Mouse (Mus musculus) thymus, adult 2 months (tissue): Measurements from ENCODE around the gene Rrp15. TPM values are rescaled to one million over a fixed set of nuclear protein-coding genes. Genes with fewer than 3 reads are reported as not detected.

Experiments used
- DNase-seq: peaks from one replicate; pipeline ENCODE4 v3.0.0; 2021
- H3K27ac ChIP-seq: fragments of 200-500 bp; 2 replicates; pipeline ENCODE4 v1.5.1; 2012; ENCODE audit warnings: low read length, control low read depth; ENCODE audit not compliant: control insufficient read depth, insufficient read depth
- H3K27me3 ChIP-seq: fragments of 200-500 bp; 2 replicates; pipeline ENCODE4 v1.6.1; 2012; ENCODE audit warnings: mild to moderate bottlenecking, low read length, moderate library complexity, mixed read lengths; ENCODE audit not compliant: control insufficient read depth, insufficient read depth
- H3K36me3 ChIP-seq: fragments of 200-500 bp; 2 replicates; pipeline ENCODE4 v1.6.1; 2012; ENCODE audit warnings: mild to moderate bottlenecking, low read length, moderate library complexity; ENCODE audit not compliant: control insufficient read depth, insufficient read depth
- H3K4me1 ChIP-seq: fragments of 200-500 bp; replicated peaks from 2 replicates; pipeline ENCODE4 v1.6.1; 2012; ENCODE audit warnings: low read length; ENCODE audit not compliant: control insufficient read depth, insufficient read depth
- H3K4me3 ChIP-seq: fragments of 200-500 bp; 2 replicates; pipeline ENCODE4 v1.5.1; 2012; ENCODE audit warnings: mild to moderate bottlenecking, low read length, control low read depth, moderate library complexity; ENCODE audit not compliant: control insufficient read depth, insufficient read depth
- CTCF ChIP-seq: fragments of 200-500 bp; IDR thresholded peaks from 2 replicates; pipeline ENCODE4 v1.5.1; 2012; ENCODE audit warnings: mild to moderate bottlenecking, control low read depth, low read length, moderate library complexity, borderline replicate concordance; ENCODE audit not compliant: control insufficient read depth, poor library complexity, insufficient read depth; ENCODE audit errors: extremely low read depth
- POLR2A ChIP-seq: fragments of 200-500 bp; IDR thresholded peaks from 2 replicates; pipeline ENCODE4 v1.6.1; 2012; ENCODE audit warnings: mild to moderate bottlenecking, low read length, control low read depth, moderate library complexity; ENCODE audit not compliant: control insufficient read depth, poor library complexity, insufficient read depth; ENCODE audit errors: extremely low read depth
- WGBS: fragments of 180-500 bp; shearing (Covaris S2); methylation state at CpG from one replicate; pipeline ENCODE4 v1.1.7; 2018; 5-methylcytosine and 5-hydroxymethylcytosine counted together
- polyA plus RNA-seq: library from polyadenylated mRNA; depleted of rRNA; stranded (reverse); fragments of >200 nt; gene quantifications from 2 replicates; pipeline ENCODE4 v1.2.3, GENCODE M21; 2012

The Rrp15 gene
- polyA plus RNA-seq, 1 experiment = 3.2 TPM

- Histone ChIP-seq H3K36me3 (peaks cover 5% of the 10 kb centered on the region; the same call in 1 of the 2 replicates), H3K27ac (no peak overlapping the region), H3K4me3 (no peak overlapping the region), H3K27me3 (no peaks in the 10 kb centered on the region), H3K4me1 (no peaks in the 10 kb centered on the region)
- 94% methylated on average over 5 of the region's 5 CpGs for WGBS
- TF ChIP-seq POLR2A (no peak), CTCF (no peak)
- DNase-seq = no peak
Observed at GRCm38 (mm10) chr1:186718881-186719280, 30.3 kb downstream of the Rrp15 start.

GRCm38 (mm10) chr1:186714980-186715896 is 33.9 kb downstream of the Rrp15 start:
- TF ChIP-seq POLR2A (no peak), CTCF (no peak)
- WGBS = 93% methylated on average over 17 of the region's 17 CpGs
- Histone ChIP-seq H3K4me1 (no peaks in the 10 kb centered on the region), H3K27me3 (no peaks in the 10 kb centered on the region), H3K4me3 (no peak overlapping the region), H3K27ac (no peak overlapping the region), H3K36me3 (peaks cover under 1% of the 10 kb centered on the region; the same call in 1 of the 2 replicates)
- no peak for DNase-seq

DNA sequence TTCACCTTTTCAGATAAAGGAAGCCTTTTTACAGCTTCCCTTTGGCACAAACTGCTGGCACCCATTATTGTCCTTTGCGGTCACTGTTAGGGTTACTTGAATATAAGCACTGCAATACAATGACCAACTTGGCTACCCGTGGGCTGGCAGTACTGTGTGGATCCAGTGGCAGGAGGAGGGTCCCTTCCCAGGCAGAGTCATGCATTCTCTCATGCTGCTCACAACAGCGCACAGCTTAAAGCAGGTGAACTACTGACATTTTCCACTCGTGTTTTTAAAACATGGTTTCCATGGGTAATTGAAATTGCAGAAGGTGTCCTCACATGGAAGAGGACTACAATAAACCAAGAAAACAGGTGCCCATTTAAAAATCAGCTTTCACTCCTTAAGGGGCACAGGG is 34.9 kb downstream of the Rrp15 start:
- no peak overlapping the region for H3K27ac ChIP-seq
- no peak for DNase-seq
- TF ChIP-seq CTCF = no peak
- H3K4me1 ChIP-seq = no peaks in the 10 kb centered on the region
- no peak overlapping the region for H3K4me3 ChIP-seq
- H3K27me3 ChIP-seq = no peaks in the 10 kb centered on the region
- no peaks in the 10 kb centered on the region for H3K36me3 ChIP-seq
- WGBS = 90% methylated on average over 4 of the region's 4 CpGs

DNA sequence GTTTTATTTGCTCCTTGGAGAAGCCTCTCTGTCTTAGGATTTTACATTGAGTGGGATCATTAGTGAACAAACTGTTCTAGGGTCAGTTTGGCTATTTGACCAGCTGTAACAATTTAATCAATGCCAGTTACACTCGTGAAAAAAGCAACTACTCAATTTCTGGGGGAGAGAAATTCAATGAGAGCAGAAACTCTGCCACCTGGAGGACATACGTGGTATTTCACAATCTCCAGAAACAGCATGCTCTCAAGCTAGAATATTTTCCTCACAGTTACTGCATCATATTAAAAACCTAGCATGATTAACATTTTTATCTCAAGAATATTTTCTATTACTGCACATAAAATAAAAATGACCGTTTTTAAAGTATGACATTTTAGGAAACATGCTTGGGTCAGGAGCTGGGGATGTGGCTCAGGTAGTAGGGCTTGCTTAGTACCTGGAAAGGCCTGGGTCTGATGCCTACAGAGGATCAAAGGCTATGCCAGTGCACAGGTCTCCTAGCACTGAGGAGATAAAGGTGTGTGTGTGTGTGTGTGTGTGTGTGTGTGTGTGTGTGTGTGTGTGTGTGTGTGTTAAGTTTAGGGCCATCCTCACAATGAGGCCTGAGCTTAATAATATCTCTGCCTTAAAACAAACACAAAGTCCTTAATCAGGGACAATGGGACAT is 36.2 kb downstream of the Rrp15 start:
- Histone ChIP-seq H3K4me1 (no peaks in the 10 kb centered on the region), H3K27me3 (no peaks in the 10 kb centered on the region), H3K27ac (no peak overlapping the region), H3K4me3 (no peak overlapping the region), H3K36me3 (no peaks in the 10 kb centered on the region)
- TF ChIP-seq POLR2A (no peak), CTCF (no peak)
- no peak for DNase-seq
- WGBS = 5% methylated on average over 3 of the region's 3 CpGs

GRCm38 (mm10) chr1:186705915-186706248 is 43.3 kb downstream of the Rrp15 start, which contains the start of gene Tgfb2:
TSS of gene Tgfb2 (minus strand) at chr1:186705989.
- Histone ChIP-seq H3K4me1 (peaks cover 4% of the 10 kb centered on the region; the same call in 1 of the 2 replicates), H3K4me3 (peak within 1 kb of the TSS; percentile 17), H3K36me3 (no peaks in the 10 kb centered on the region), H3K27me3 (peaks cover 3% of the 10 kb centered on the region), H3K27ac (no peak within 1 kb of the TSS)
- WGBS = 6% methylated on average over 12 of the region's 12 CpGs
- DNase-seq = no peak
- TF ChIP-seq CTCF = no peak
- no peak for TF ChIP-seq POLR2A

DNA sequence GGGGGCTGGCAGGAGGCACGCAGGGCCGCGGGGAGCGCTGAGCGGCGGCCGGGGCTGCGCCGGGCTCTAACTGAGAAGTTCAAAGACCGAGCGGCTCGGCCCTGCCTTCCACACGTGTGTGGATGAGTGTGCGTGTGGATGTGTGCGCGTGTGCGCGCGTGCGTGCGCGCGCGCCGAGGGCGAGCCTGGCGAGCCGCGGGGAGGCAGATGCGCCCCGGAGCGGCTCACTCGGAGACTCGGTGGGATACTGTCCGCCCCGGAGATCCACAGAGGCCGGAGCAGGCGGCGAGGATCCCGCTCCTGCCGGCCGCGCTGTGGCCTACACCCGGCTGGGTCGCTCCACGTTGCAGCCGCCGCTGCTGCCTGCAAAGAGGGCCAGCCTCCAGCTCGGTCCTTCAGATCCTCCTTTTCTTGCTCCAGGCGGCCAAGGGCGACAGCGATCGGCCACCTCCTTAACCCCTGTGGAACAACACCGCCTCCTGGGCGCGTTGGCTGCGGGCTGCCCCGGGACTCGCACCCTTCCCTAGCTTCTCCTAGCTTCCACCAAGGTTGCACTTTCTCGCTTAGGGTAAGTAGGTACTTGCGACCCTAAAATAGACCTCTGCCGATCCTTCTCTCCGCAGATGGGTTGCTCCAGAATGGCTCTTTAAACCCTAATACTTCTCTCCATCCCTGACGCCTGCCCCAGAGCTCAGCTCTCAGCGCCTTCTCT is 43.8 kb downstream of the Rrp15 start:
- TF ChIP-seq POLR2A (no peak), CTCF (no peak)
- under 1% methylated on average over 64 of the region's 65 CpGs for WGBS
- DNase-seq = no peak
- H3K4me1 ChIP-seq = peaks cover 4% of the 10 kb centered on the region; the same call in 1 of the 2 replicates
- no peak overlapping the region for H3K27ac ChIP-seq
- no peaks in the 10 kb centered on the region for H3K36me3 ChIP-seq
- peak overlapping the region; percentile 17 for H3K4me3 ChIP-seq
- H3K27me3 ChIP-seq = peaks cover 3% of the 10 kb centered on the region
